Mouse (Mus musculus) layer of hippocampus, adult 8-10 months (tissue): ENCODE results near the gene Oaz3. TPM values are rescaled to one million over a fixed set of nuclear protein-coding genes. Genes with fewer than 3 reads are reported as not detected.
A peak's percentile ranks its signal among the peaks of the same experiment; 100 is the strongest.

Experiments
- DNase-seq, 2 experiments: peaks; one replicate each; pipeline ENCODE4 v3.0.0; 2022; ENCODE audit warnings: low spot score in 2 of 2
- total RNA-seq, 4 experiments: library from RNA; stranded (reverse); gene quantifications; 2 replicates each; pipeline ENCODE4 v1.2.4; 2022

Oaz3 gene
- total RNA-seq = under 1 TPM in 1 of 4 experiments, not detected in 3; 0.52 TPM

- no peak for DNase-seq
Measured at GRCm38 (mm10) chr3:94443597-94443964, at the start of gene Oaz3. TSS of gene Oaz3 (minus strand) at chr3:94443915.

GRCm38 (mm10) chr3:94487581-94487980 lies 43.9 kb upstream of the Oaz3 start:
- DNase-seq = no peak

GRCm38 (mm10) chr3:94485922-94486321 lies 42.2 kb upstream of the Oaz3 start:
- no peak for DNase-seq

- DNase-seq = peak; percentile 96
Measured at GRCm38 (mm10) chr3:94483790-94484439, 40.2 kb upstream of the Oaz3 start.

GRCm38 (mm10) chr3:94482764-94483385 lies 39.2 kb upstream of the Oaz3 start:
- no peak for DNase-seq

GRCm38 (mm10) chr3:94481429-94481828 lies 37.7 kb upstream of the Oaz3 start:
- no peak for DNase-seq

GRCm38 (mm10) chr3:94480291-94480884 lies 36.7 kb upstream of the Oaz3 start, which contains the start of gene Riiad1:
TSS of gene Riiad1 (minus strand) at chr3:94480341.
- no peak for DNase-seq

- no peak for DNase-seq
Measured at GRCm38 (mm10) chr3:94479564-94479963, 35.8 kb upstream of the Oaz3 start.

GRCm38 (mm10) chr3:94478591-94479169 lies 35.0 kb upstream of the Oaz3 start:
- no peak for DNase-seq

GRCm38 (mm10) chr3:94477981-94478422 lies 34.3 kb upstream of the Oaz3 start, which contains the start of gene Celf3:
TSS of gene Celf3 (plus strand) at chr3:94478295.
- peak; percentile 66 to 84 for DNase-seq

GRCm38 (mm10) chr3:94477444-94477843 lies 33.7 kb upstream of the Oaz3 start:
- DNase-seq = no peak

- DNase-seq = no peak
Measured at GRCm38 (mm10) chr3:94476301-94477035, 32.8 kb upstream of the Oaz3 start.

- no peak for DNase-seq
Measured at GRCm38 (mm10) chr3:94473567-94474232, 30.0 kb upstream of the Oaz3 start.

- no peak for DNase-seq
Measured at GRCm38 (mm10) chr3:94473115-94473505, 29.4 kb upstream of the Oaz3 start.

- no peak for DNase-seq
Measured at GRCm38 (mm10) chr3:94472447-94473114, 28.9 kb upstream of the Oaz3 start.

GRCm38 (mm10) chr3:94468931-94469330 lies 25.2 kb upstream of the Oaz3 start:
- no peak for DNase-seq

- peak in 1 of 2 experiments; percentile 78 for DNase-seq
Measured at GRCm38 (mm10) chr3:94465632-94466430, 22.1 kb upstream of the Oaz3 start.

- peak in 1 of 2 experiments; percentile 34 for DNase-seq
Measured at GRCm38 (mm10) chr3:94463926-94464578, 20.3 kb upstream of the Oaz3 start.

GRCm38 (mm10) chr3:94459834-94460233 lies 16.1 kb upstream of the Oaz3 start:
- no peak for DNase-seq
